In genomic region chr1:118719699-118720098, GRCm38 (mm10) we compare ENCODE assay signal across 25 mouse cellular contexts.
DNase-seq lines count a peak whose midpoint lies in the region; ATAC-seq and TF ChIP-seq lines count a peak whose summit lies in the region.
"Had no signal": no experiment of that assay in that cellular context is flagged by ENCODE, and none has a peak within 500 bp of the region (broad histone marks: within the 10 kb centered on the region; RNA-seq: fewer than 3 reads in every experiment).

No protein-coding gene starts in this region.

- DNase-seq in gastrocnemius, adult 2 months: peak; percentile 35
- DNase-seq in gastrocnemius, postnatal 25 days: no peak
- peak; percentile 19 for DNase-seq in A20 (ENCODE audit: low read depth, low spot score)
- no peak for DNase-seq in frontal cortex, postnatal 36 days (ENCODE audit: low spot score in 2 of 2)
- DNase-seq in layer of hippocampus, postnatal 36 days: no peak
- DNase-seq: adrenal gland, adult 2 months; adrenal gland, postnatal 14 days; cerebellum, adult 11 months; cerebellum, adult 2 months; cerebellum, adult 9-11 months; cerebellum, postnatal 36 days; gastrocnemius, postnatal 10 days; heart, adult 2 months; heart, postnatal 14 days; heart, postnatal 4 days had no signal

- no peak for TF ChIP-seq CTCF in gastrocnemius, adult 2 months (IDR thresholded peaks at IDR 0.05)

- intact Hi-C loops in gastrocnemius, adult 2 months (cut with DNase I): no loop called here

- ATAC-seq in granulocyte monocyte progenitor cell, adult 5-6 weeks (replicated peaks; ENCODE audit: poor library complexity, severe bottlenecking): peak; percentile 56; the same call in 1 of the 2 replicates
- ATAC-seq in neutrophil, adult 5-6 weeks (ENCODE audit: extremely low read depth, insufficient number of reproducible peaks, low FRiP score, poor library complexity, severe bottlenecking): 0 out of 2 replicates have a peak, but pooled peaks have one; percentile 9
- ATAC-seq: CD4-positive, CD25-positive, alpha-beta regulatory T cell, adult 4 months; forebrain, embryonic 13.5 days; forebrain, embryonic 16.5 days had no signal

- H3K27ac ChIP-seq in gastrocnemius, adult 2 months: no peak overlapping the region
- H3K27ac ChIP-seq: forebrain, embryonic 10.5 days; forebrain, embryonic 13.5 days; heart, adult 2 months; heart, embryonic 10.5 days; heart, embryonic 13.5 days; hindbrain, embryonic 12.5 days; hindbrain, embryonic 15.5 days had no signal

- H3K4me3 ChIP-seq in gastrocnemius, adult 2 months: no peak overlapping the region
- H3K4me3 ChIP-seq: forebrain, embryonic 10.5 days; forebrain, embryonic 13.5 days; heart, adult 2 months; heart, embryonic 10.5 days; heart, embryonic 13.5 days; hindbrain, embryonic 12.5 days; hindbrain, embryonic 15.5 days had no signal

Comparison
In these comparisons a context has a peak if more than half of its experiments do, and no peak if none do; other contexts are left out.
1. DNase-seq: peak in gastrocnemius, adult 2 months (single experiment) and A20 (single experiment); none in gastrocnemius, postnatal 25 days (single experiment), frontal cortex, postnatal 36 days (0 of 2) and layer of hippocampus, postnatal 36 days (0 of 2).